Mouse (Mus musculus) T-cell, adult 2 months (primary cell): ENCODE measurements around the gene Klk4.

Experiments
- DNase-seq: peaks from one replicate; pipeline ENCODE4 v3.0.0; 2022; ENCODE audit warnings: low spot score

The Klk4 gene

GRCm38 (mm10) chr7:43919559-43920451, 38.8 kb downstream of the Klk4 start:
- DNase-seq: peak; percentile 31

- DNase-seq: no peak
Measured at GRCm38 (mm10) chr7:43920582-43920981, 39.6 kb downstream of the Klk4 start.

GRCm38 (mm10) chr7:43921087-43921486, 40.1 kb downstream of the Klk4 start:
- DNase-seq: no peak

GRCm38 (mm10) chr7:43921941-43922340, 41.0 kb downstream of the Klk4 start:
- no peak for DNase-seq

GRCm38 (mm10) chr7:43925985-43926384, 45.0 kb downstream of the Klk4 start:
- DNase-seq: no peak

- DNase-seq: no peak
Measured at GRCm38 (mm10) chr7:43928521-43928920, 47.6 kb downstream of the Klk4 start.

GRCm38 (mm10) chr7:43932337-43932736, 51.4 kb downstream of the Klk4 start:
- DNase-seq: no peak

- DNase-seq: no peak
Measured at GRCm38 (mm10) chr7:43933440-43933839, 52.5 kb downstream of the Klk4 start, which contains the start of gene Klk15. Gene Klk15, plus strand, starts transcription at chr7:43933740.

- no peak for DNase-seq
Measured at GRCm38 (mm10) chr7:43934747-43935146, 53.8 kb downstream of the Klk4 start.
